Mouse (Mus musculus) kidney, postnatal 4 days (tissue): ENCODE measurements around the gene Cbx7.
A peak's percentile ranks its signal among the peaks of the same experiment; 100 is the strongest.

Experiments used
- DNase-seq, 2 experiments: peaks; one replicate each; pipeline ENCODE4 v3.0.0; 2021; ENCODE audit warnings: mixed read lengths in 2 of 2

Cbx7 gene

GRCm38 (mm10) chr15:79892213-79892541 is 78.7 kb downstream of the Cbx7 start:
- peak; percentile 68 to 80 for DNase-seq

GRCm38 (mm10) chr15:79891436-79892212 is 79.3 kb downstream of the Cbx7 start, which contains the start of gene Apobec3:
Gene Apobec3 (plus strand): TSS chr15:79891659.
- DNase-seq, result peak; percentile 80 to 86

- DNase-seq, result no peak
Observed at GRCm38 (mm10) chr15:79884820-79885219, 86.1 kb downstream of the Cbx7 start.

- DNase-seq, result peak; percentile 95 to 97
Observed at GRCm38 (mm10) chr15:79883352-79883822, 87.5 kb downstream of the Cbx7 start.

GRCm38 (mm10) chr15:79882623-79883267 is 88.2 kb downstream of the Cbx7 start:
- DNase-seq, result peak; percentile 18 to 53

- DNase-seq, result no peak
Observed at GRCm38 (mm10) chr15:79880477-79880876, 90.4 kb downstream of the Cbx7 start.

GRCm38 (mm10) chr15:79879319-79879718 is 91.6 kb downstream of the Cbx7 start:
- peak; percentile 78 to 85 for DNase-seq

GRCm38 (mm10) chr15:79878725-79879136 is 92.2 kb downstream of the Cbx7 start:
- peak; percentile 47 to 69 for DNase-seq

GRCm38 (mm10) chr15:79875261-79875995 is 95.5 kb downstream of the Cbx7 start:
- DNase-seq, result no peak

GRCm38 (mm10) chr15:79873995-79874394 is 96.9 kb downstream of the Cbx7 start:
- DNase-seq, result no peak

- no peak for DNase-seq
Observed at GRCm38 (mm10) chr15:79873545-79873944, 97.4 kb downstream of the Cbx7 start.

GRCm38 (mm10) chr15:79867260-79868002 is 103.5 kb downstream of the Cbx7 start:
- DNase-seq, result no peak
